Mouse (Mus musculus) myocyte (in vitro differentiated cells): ENCODE measurements around the gene Swt1. TPM values are rescaled to one million over a fixed set of nuclear protein-coding genes. Genes with fewer than 3 reads are reported as not detected.
"Not testable (repeated sequence)": the region's sequence is repeated elsewhere in the genome, so short reads cannot be mapped to it uniquely, and the experiment has no call there.

Experiments
- H3K27me3 ChIP-seq: one replicate; pipeline ENCODE4 v1.6.1; 2011; ENCODE audit not compliant: control insufficient read depth, insufficient read depth, insufficient read length
- H3K36me3 ChIP-seq: one replicate; pipeline ENCODE4 v1.6.1; 2011; ENCODE audit not compliant: control insufficient read depth, insufficient read depth
- H3K4me2 ChIP-seq: one replicate; pipeline ENCODE4 v1.6.1; 2011; ENCODE audit warnings: low read depth, control low read depth
- H3K4me3 ChIP-seq: one replicate; pipeline ENCODE4 v1.5.1; 2011; ENCODE audit warnings: mild to moderate bottlenecking, control low read depth, moderate library complexity
- H3K79me2 ChIP-seq: one replicate; pipeline ENCODE4 v1.6.1; 2011; ENCODE audit not compliant: control insufficient read depth, insufficient read depth
- H3ac ChIP-seq: one replicate; pipeline ENCODE4 v1.6.1; 2011; ENCODE audit not compliant: control insufficient read depth, insufficient read length
- CEBPB ChIP-seq: IDR thresholded peaks from 2 replicates; pipeline ENCODE4 v1.6.1; 2011; ENCODE audit warnings: mild to moderate bottlenecking, moderate library complexity; ENCODE audit not compliant: poor library complexity, insufficient read depth, severe bottlenecking
- E2F4 ChIP-seq: IDR thresholded peaks from one replicate; pipeline ENCODE4 v1.6.1; 2011; ENCODE audit warnings: mild to moderate bottlenecking, control low read depth, moderate library complexity; ENCODE audit not compliant: insufficient read depth
- MAX ChIP-seq: IDR thresholded peaks from one replicate; pipeline ENCODE4 v1.6.1; 2011; ENCODE audit warnings: low read depth, mild to moderate bottlenecking, control low read depth
- MYOD1 ChIP-seq, 3 experiments: IDR thresholded peaks; one replicate each; pipeline ENCODE4 v1.6.1; 2011; ENCODE audit warnings: control low read depth in 2 of 3, low read depth in 2 of 3, mild to moderate bottlenecking in 2 of 3, moderate library complexity in 1 of 3; ENCODE audit not compliant: insufficient read length in 2 of 3, control insufficient read depth in 1 of 3
- MYOG ChIP-seq, 3 experiments: IDR thresholded peaks; one replicate each; pipeline ENCODE4 v1.6.1; 2011; ENCODE audit warnings: control low read depth in 2 of 3, low read depth in 2 of 3, mild to moderate bottlenecking in 2 of 3; ENCODE audit not compliant: insufficient read length in 2 of 3, control insufficient read depth in 1 of 3, insufficient read depth in 1 of 3
- POLR2A ChIP-seq: IDR thresholded peaks from one replicate; pipeline ENCODE4 v1.6.1; 2011; ENCODE audit warnings: low read depth, mild to moderate bottlenecking, control low read depth, moderate library complexity; ENCODE audit not compliant: insufficient read length
- POLR2AphosphoS2 ChIP-seq: IDR thresholded peaks from one replicate; pipeline ENCODE4 v1.6.1; 2011; ENCODE audit warnings: low read depth, control low read depth; ENCODE audit not compliant: insufficient read length
- REST ChIP-seq: IDR thresholded peaks from one replicate; pipeline ENCODE4 v1.6.1; 2011; ENCODE audit warnings: mild to moderate bottlenecking, control low read depth, moderate library complexity; ENCODE audit not compliant: insufficient read depth, insufficient read length
- SRF ChIP-seq: IDR thresholded peaks from one replicate; pipeline ENCODE4 v1.6.1; 2011; ENCODE audit warnings: low read depth; ENCODE audit not compliant: control insufficient read depth, insufficient read length
- TCF12 ChIP-seq: IDR thresholded peaks from one replicate; pipeline ENCODE4 v1.6.1; 2011; ENCODE audit warnings: mild to moderate bottlenecking, control low read depth; ENCODE audit not compliant: poor library complexity, insufficient read depth, severe bottlenecking
- TCF3 ChIP-seq: IDR thresholded peaks from one replicate; pipeline ENCODE4 v1.6.1; 2011; ENCODE audit warnings: low read depth, control low read depth; ENCODE audit not compliant: insufficient read length
- USF1 ChIP-seq: IDR thresholded peaks from one replicate; pipeline ENCODE4 v1.6.1; 2011; ENCODE audit warnings: low read depth, mild to moderate bottlenecking, control low read depth, moderate library complexity
- polyA plus RNA-seq: library from polyadenylated mRNA; unstranded; fragments of >200 nt; fragmentation: generic; extraction: Trizol; gene quantifications from one replicate; pipeline ENCODE4 v1.2.1, GENCODE M21; 2012; ENCODE audit warnings: missing spikeins

The Swt1 gene
- polyA plus RNA-seq, 1 experiment: 2.7 TPM

DNA sequence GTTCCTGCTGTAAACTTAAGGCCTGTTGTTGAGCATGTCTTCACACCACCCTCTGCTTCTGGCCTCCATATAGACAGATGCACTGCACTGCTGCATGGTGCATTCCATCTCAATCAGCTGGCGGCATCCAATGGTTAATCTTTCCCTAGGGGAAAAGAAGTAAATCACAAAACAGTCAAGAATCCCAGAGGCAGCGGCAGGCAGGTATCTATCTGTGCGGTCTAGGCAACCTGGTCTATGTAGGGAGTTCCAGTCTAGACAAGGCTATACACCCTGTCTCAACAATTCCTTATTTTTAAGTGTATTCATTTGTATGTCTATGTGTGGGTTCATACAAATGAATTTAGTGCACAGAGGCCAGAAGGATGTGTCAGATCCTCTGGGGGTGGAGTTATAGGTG is 59.8 kb downstream of the Swt1 start:
- no peaks in the 10 kb centered on the region for H3K27me3 ChIP-seq
- no peak for TF ChIP-seq MYOG (IDR thresholded peaks at IDR 0.05; ENCODE audit: control insufficient read depth in 1 of 3, insufficient read depth in 1 of 3, insufficient read length in 2 of 3, low read depth in 2 of 3)
- TF ChIP-seq TCF3: no peak
- TF ChIP-seq POLR2AphosphoS2: no peak
- TF ChIP-seq MYOD1 (IDR thresholded peaks at IDR 0.05; ENCODE audit: control insufficient read depth in 1 of 3, insufficient read length in 2 of 3, low read depth in 2 of 3): no peak
- no peak for TF ChIP-seq MAX
- no peak for TF ChIP-seq TCF12
- no peak for TF ChIP-seq REST
- TF ChIP-seq POLR2A: no peak
- H3K4me3 ChIP-seq: no peak overlapping the region
- no peak overlapping the region for H3ac ChIP-seq
- no peaks in the 10 kb centered on the region for H3K79me2 ChIP-seq
- H3K4me2 ChIP-seq: no peak overlapping the region
- peaks cover 52% of the 10 kb centered on the region for H3K36me3 ChIP-seq

DNA sequence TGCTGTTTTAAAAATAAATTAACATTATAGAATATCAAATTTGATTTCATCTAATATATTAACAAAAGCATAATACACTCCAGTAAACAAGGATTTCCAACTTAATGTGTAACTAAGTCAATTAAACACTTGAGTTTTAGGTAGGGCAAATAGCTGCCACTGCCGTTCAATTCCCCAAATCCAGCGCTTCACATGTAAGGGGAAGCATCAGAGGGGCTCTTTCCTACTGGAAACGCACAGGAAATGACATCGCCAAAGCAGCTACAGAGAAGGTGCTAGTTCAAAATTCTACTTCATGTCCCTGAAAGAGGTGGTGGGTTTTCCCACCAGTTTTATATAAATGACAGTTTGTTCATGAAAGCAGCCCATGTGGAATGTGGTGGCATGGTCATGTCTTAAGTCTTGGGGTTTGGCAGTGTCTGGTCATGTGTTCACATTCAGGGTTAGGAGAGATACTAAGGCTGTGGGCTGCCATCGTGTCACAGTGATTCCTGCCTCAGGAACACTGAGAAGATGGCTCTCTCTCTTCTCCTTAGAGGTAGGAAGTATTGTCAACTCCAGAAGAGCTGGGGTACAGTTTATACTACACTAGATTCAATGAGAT is 60.4 kb downstream of the Swt1 start:
- no peaks in the 10 kb centered on the region for H3K27me3 ChIP-seq
- H3K36me3 ChIP-seq: peaks cover 58% of the 10 kb centered on the region
- H3ac ChIP-seq: no peak overlapping the region
- H3K79me2 ChIP-seq: no peaks in the 10 kb centered on the region
- H3K4me2 ChIP-seq: no peak overlapping the region
- H3K4me3 ChIP-seq: no peak overlapping the region
- TF ChIP-seq POLR2AphosphoS2 (peak; percentile 54), TCF12 (no peak)

DNA sequence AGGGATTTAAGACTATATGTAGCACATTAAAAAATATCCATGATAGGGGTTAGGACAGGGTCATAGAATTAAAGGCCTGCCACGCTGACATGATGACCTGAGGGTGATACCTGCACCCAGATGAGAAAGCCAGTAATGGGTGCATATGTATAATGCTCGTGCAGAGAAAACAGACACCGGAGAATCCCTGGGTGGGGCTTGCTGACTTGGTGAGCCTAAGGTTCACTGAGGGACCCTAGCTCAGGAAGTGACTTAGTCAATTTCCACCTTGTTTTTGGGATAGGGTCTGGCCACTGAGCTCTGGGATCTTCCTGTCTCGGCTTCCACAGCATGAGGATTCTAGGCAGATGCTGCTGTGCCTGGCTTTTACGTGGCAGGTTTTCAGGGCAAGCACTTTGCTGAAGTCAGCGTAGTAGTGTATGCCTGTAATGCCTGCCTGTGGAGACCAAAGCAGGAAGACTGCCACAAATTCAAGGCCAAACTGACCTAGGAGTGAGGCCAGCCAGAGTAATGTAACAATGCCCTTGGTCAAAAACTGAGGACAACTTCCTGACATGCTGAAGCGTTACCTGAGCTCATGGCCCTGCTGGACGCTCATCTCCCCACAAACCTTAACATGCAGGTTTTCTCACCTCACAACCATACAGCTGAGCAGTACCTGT is 61.2 kb downstream of the Swt1 start:
- H3K79me2 ChIP-seq: no peaks in the 10 kb centered on the region
- H3K27me3 ChIP-seq: no peaks in the 10 kb centered on the region
- peaks cover 65% of the 10 kb centered on the region for H3K36me3 ChIP-seq
- H3K4me2 ChIP-seq: no peak overlapping the region
- H3ac ChIP-seq: no peak overlapping the region
- H3K4me3 ChIP-seq: no peak overlapping the region
- TF ChIP-seq E2F4 (no peak), POLR2AphosphoS2 (peak; percentile 71)

DNA sequence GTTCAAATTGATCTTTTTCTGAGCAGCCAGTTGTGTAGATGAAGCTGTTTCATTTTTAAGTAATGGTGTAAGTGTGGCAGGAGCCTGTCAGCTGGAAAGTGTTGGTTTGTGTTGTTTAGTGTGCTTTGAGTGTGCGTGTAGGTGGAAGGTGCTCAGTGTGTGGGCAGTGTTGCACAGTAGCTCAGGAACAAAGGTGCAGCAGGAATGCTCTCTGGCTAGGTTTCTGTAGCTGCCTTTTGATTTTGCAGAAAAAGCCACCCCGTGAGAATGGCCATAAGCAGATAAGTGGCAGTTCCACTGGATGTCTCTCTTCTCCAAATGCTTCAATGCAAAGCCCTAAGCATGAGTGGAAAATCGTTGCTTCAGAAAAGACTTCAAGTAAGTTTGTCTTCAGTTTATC is 68.9 kb downstream of the Swt1 start:
- no peak for TF ChIP-seq POLR2AphosphoS2
- TF ChIP-seq MYOG (IDR thresholded peaks at IDR 0.05; ENCODE audit: control insufficient read depth in 1 of 3, insufficient read depth in 1 of 3, insufficient read length in 2 of 3, low read depth in 2 of 3): no peak
- TF ChIP-seq TCF12: no peak
- no peak for TF ChIP-seq CEBPB
- no peak for TF ChIP-seq MAX
- TF ChIP-seq MYOD1 (IDR thresholded peaks at IDR 0.05; ENCODE audit: control insufficient read depth in 1 of 3, insufficient read length in 2 of 3, low read depth in 2 of 3): no peak
- TF ChIP-seq SRF: no peak
- Histone ChIP-seq H3K36me3 (peaks cover 96% of the 10 kb centered on the region), H3ac (no peak overlapping the region), H3K4me3 (no peak overlapping the region), H3K4me2 (no peak overlapping the region), H3K79me2 (no peaks in the 10 kb centered on the region), H3K27me3 (no peaks in the 10 kb centered on the region)

DNA sequence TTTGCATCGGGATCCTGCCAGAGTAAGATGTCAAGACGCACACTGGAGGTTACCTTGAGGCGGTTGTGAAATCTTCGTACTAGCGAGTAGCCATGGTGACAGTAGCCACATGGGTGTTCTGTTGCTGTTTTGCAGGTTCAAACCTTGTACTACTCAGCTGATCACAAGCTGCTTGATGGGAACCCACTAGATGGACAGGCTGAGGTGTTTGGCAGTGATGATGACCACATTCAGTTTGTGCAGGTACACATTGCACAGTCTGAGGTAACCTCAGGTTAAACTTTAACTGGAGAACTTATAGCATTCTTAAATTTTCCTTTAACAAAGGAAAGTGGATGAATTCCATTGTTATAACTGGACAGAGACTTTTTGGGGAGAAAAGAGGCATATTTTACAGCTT is 72.3 kb downstream of the Swt1 start:
- no peak overlapping the region for H3K4me3 ChIP-seq
- H3K27me3 ChIP-seq: no peaks in the 10 kb centered on the region
- H3ac ChIP-seq: no peak overlapping the region
- H3K36me3 ChIP-seq: peaks cover 96% of the 10 kb centered on the region
- TF ChIP-seq SRF (no peak), MYOG (IDR thresholded peaks at IDR 0.05; ENCODE audit: control insufficient read depth in 1 of 3, insufficient read depth in 1 of 3, insufficient read length in 2 of 3, low read depth in 2 of 3) (no peak), POLR2AphosphoS2 (peak; percentile 18), POLR2A (no peak)
- no peak overlapping the region for H3K4me2 ChIP-seq
- peaks cover 14% of the 10 kb centered on the region for H3K79me2 ChIP-seq

DNA sequence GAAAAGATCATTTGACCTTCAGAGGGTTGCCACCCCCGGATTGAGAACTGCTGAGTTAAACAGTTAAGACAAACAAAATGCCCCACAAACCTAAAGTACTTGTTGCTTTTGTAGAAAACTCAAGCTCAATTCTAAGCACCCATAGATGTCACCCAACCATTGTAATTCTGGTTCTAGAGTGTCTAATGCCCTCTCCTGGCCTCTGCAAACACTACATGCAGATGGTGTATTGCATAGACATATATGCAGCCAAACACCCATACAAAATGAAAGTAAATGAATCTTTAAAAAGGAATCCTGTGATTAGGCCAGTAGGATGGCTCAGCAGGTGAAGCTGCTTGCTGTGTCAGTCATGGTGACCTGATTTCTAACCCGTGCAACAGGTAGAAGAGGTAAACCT is 75.3 kb downstream of the Swt1 start:
- no peak for TF ChIP-seq MYOD1 (IDR thresholded peaks at IDR 0.05; ENCODE audit: control insufficient read depth in 1 of 3, insufficient read length in 2 of 3, low read depth in 2 of 3)
- no peak for TF ChIP-seq POLR2AphosphoS2
- no peak for TF ChIP-seq TCF12
- TF ChIP-seq REST: no peak
- TF ChIP-seq TCF3: no peak
- TF ChIP-seq SRF: no peak
- TF ChIP-seq CEBPB: no peak
- no peak for TF ChIP-seq E2F4
- TF ChIP-seq POLR2A: no peak
- TF ChIP-seq MAX: no peak
- TF ChIP-seq MYOG (IDR thresholded peaks at IDR 0.05; ENCODE audit: control insufficient read depth in 1 of 3, insufficient read depth in 1 of 3, insufficient read length in 2 of 3, low read depth in 2 of 3): no peak
- TF ChIP-seq USF1: no peak
- no peaks in the 10 kb centered on the region for H3K27me3 ChIP-seq
- H3K4me3 ChIP-seq: no peak overlapping the region
- H3K36me3 ChIP-seq: peaks cover 83% of the 10 kb centered on the region
- peaks cover 45% of the 10 kb centered on the region for H3K79me2 ChIP-seq
- no peak overlapping the region for H3ac ChIP-seq
- H3K4me2 ChIP-seq: no peak overlapping the region

DNA sequence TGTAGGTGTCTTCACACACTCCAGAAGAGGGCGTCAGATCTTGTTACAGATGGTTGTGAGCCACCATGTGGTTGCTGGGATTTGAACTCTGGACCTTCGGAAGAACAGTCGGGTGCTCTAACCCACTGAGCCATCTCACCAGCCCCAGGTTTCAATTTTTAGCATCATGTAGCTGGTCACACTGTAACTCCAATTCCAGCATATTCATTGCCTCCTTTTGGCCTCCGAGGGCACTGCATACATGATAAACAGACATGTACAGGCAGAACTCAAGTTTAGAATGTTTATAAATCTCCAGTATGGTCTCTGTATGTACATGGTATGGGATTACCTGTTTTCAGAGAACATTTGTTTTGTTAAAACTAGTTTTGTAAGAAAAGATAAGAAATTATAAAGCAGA is 80.0 kb downstream of the Swt1 start:
- Histone ChIP-seq H3K79me2 (peaks cover 73% of the 10 kb centered on the region), H3K36me3 (peaks cover 39% of the 10 kb centered on the region)
- not testable (repeated sequence) for H3K4me3 ChIP-seq, H3K27me3 ChIP-seq, H3ac ChIP-seq, H3K4me2 ChIP-seq
